Mouse (Mus musculus) midbrain, embryonic 16.5 days (tissue): Measurements from ENCODE around the gene Akip1. TPM values are rescaled to one million over a fixed set of nuclear protein-coding genes. Genes with fewer than 3 reads are reported as not detected.

Source experiments
- ATAC-seq: fragments of 200-750 bp; cut with Nextera tagmentation; 2 replicates; pipeline ENCODE4 v1.8.0; 2017; ENCODE audit warnings: moderate TSS enrichment
- H3K27ac ChIP-seq: fragments of 300-500 bp; sonication (generic); 2 replicates; pipeline ENCODE4 v1.5.1; 2014; ENCODE audit warnings: mild to moderate bottlenecking, low read length, mixed read lengths
- H3K27me3 ChIP-seq: fragments of 300-500 bp; sonication (generic); 2 replicates; pipeline ENCODE4 v1.6.1; 2014; ENCODE audit warnings: low read depth, low read length, mixed read lengths; ENCODE audit not compliant: control insufficient read depth, insufficient read depth
- H3K36me3 ChIP-seq: fragments of 300-500 bp; sonication (generic); 2 replicates; pipeline ENCODE4 v1.6.1; 2014; ENCODE audit warnings: mild to moderate bottlenecking, low read length, moderate library complexity, mixed read lengths; ENCODE audit not compliant: control insufficient read depth, insufficient read depth
- H3K4me1 ChIP-seq: fragments of 300-500 bp; sonication (generic); 2 replicates; pipeline ENCODE4 v1.6.1; 2014; ENCODE audit warnings: mild to moderate bottlenecking, low read length, mixed read lengths; ENCODE audit not compliant: control insufficient read depth, insufficient read depth
- H3K4me2 ChIP-seq: fragments of 300-500 bp; sonication (generic); 2 replicates; pipeline ENCODE4 v1.6.1; 2014; ENCODE audit warnings: mild to moderate bottlenecking, low read length, mixed read lengths
- H3K4me3 ChIP-seq: fragments of 300-500 bp; sonication (generic); 2 replicates; pipeline ENCODE4 v1.5.1; 2014; ENCODE audit warnings: low read depth, mild to moderate bottlenecking, low read length, moderate library complexity, mixed read lengths
- H3K9ac ChIP-seq: fragments of 300-500 bp; sonication (generic); 2 replicates; pipeline ENCODE4 v1.6.1; 2014; ENCODE audit warnings: low read depth, low read length, mixed read lengths
- H3K9me3 ChIP-seq: fragments of 300-500 bp; sonication (generic); replicated peaks from 2 replicates; pipeline ENCODE4 v1.6.1; 2014; ENCODE audit warnings: mild to moderate bottlenecking, low read length, mixed read lengths; ENCODE audit not compliant: control insufficient read depth, poor library complexity, severe bottlenecking
- WGBS: fragments of 180-500 bp; shearing (Covaris S2); extraction: QIAGEN DNeasy Blood & Tissue Kit; methylation state at CpG from one replicate; pipeline ENCODE4 v1.1.7; 2014; 5-methylcytosine and 5-hydroxymethylcytosine counted together
- polyA plus RNA-seq: library from polyadenylated mRNA; unstranded; fragments of >200 nt; fragmentation: Nextera tagmentation; extraction: Ambion mirVana; gene quantifications from 2 replicates; pipeline ENCODE4 v1.2.1, GENCODE M21; 2015

Gene Akip1
- polyA plus RNA-seq, result 13.3 and 13.9 TPM in 2 replicates

GRCm38 (mm10) chr7:109703190-109704015 is at the start of gene Akip1, which contains the start of gene St5:
Gene Akip1, plus strand, starts transcription at chr7:109703690.
Gene St5, minus strand, starts transcription at chr7:109703605.
- Histone ChIP-seq H3K9me3 (no peaks in the 10 kb centered on the region), H3K27ac (peak within 1 kb of the TSS; percentile 72), H3K4me2 (peak within 1 kb of the TSS; percentile 82), H3K9ac (peak within 1 kb of the TSS; percentile 80), H3K4me3 (peak within 1 kb of the TSS; percentile 75), H3K4me1 (0 out of 2 replicates have a peak, but pooled peaks cover 2% of the 10 kb centered on the region), H3K36me3 (no peaks in the 10 kb centered on the region), H3K27me3 (no peaks in the 10 kb centered on the region)
- ATAC-seq, result peak; percentile 97
- under 1% methylated on average over 61 of the region's 61 CpGs for WGBS

- no peaks in the 10 kb centered on the region for H3K27me3 ChIP-seq
- H3K9me3 ChIP-seq, result no peaks in the 10 kb centered on the region
- no peak overlapping the region for H3K4me2 ChIP-seq
- no peak for ATAC-seq
- no peaks in the 10 kb centered on the region for H3K36me3 ChIP-seq
- 78% methylated on average over 5 of the region's 5 CpGs for WGBS
- no peak overlapping the region for H3K27ac ChIP-seq
- no peak overlapping the region for H3K9ac ChIP-seq
- no peaks in the 10 kb centered on the region for H3K4me1 ChIP-seq
- H3K4me3 ChIP-seq, result no peak overlapping the region
Measured at GRCm38 (mm10) chr7:109654871-109655270, 48.6 kb upstream of the Akip1 start.

- 66% methylated on average over 6 of the region's 6 CpGs for WGBS
- Histone ChIP-seq H3K4me3 (no peak overlapping the region), H3K9me3 (no peaks in the 10 kb centered on the region), H3K4me1 (no peaks in the 10 kb centered on the region), H3K4me2 (no peak overlapping the region), H3K27ac (no peak overlapping the region), H3K27me3 (no peaks in the 10 kb centered on the region), H3K9ac (no peak overlapping the region), H3K36me3 (no peaks in the 10 kb centered on the region)
- ATAC-seq, result no peak
Measured at GRCm38 (mm10) chr7:109657884-109658283, 45.6 kb upstream of the Akip1 start.

- no peaks in the 10 kb centered on the region for H3K27me3 ChIP-seq
- 89% methylated on average over 2 of the region's 2 CpGs for WGBS
- no peak for ATAC-seq
- H3K4me3 ChIP-seq, result no peak overlapping the region
- no peak overlapping the region for H3K9ac ChIP-seq
- no peak overlapping the region for H3K4me2 ChIP-seq
- H3K4me1 ChIP-seq, result no peaks in the 10 kb centered on the region
- H3K9me3 ChIP-seq, result no peaks in the 10 kb centered on the region
- H3K27ac ChIP-seq, result no peak overlapping the region
- H3K36me3 ChIP-seq, result no peaks in the 10 kb centered on the region
Measured at GRCm38 (mm10) chr7:109659278-109659677, 44.2 kb upstream of the Akip1 start.

GRCm38 (mm10) chr7:109662626-109663025 is 40.9 kb upstream of the Akip1 start:
- Histone ChIP-seq H3K9me3 (no peaks in the 10 kb centered on the region), H3K9ac (no peak overlapping the region), H3K27me3 (no peaks in the 10 kb centered on the region), H3K4me1 (no peaks in the 10 kb centered on the region), H3K36me3 (no peaks in the 10 kb centered on the region), H3K4me3 (no peak overlapping the region), H3K4me2 (no peak overlapping the region), H3K27ac (no peak overlapping the region)
- no peak for ATAC-seq
- 72% methylated on average over 4 of the region's 4 CpGs for WGBS

- 71% methylated on average over 5 of the region's 5 CpGs for whole genome bisulfite sequencing
- Histone ChIP-seq H3K4me1 (no peaks in the 10 kb centered on the region; the same call in 1 of the 2 replicates), H3K27ac (no peak overlapping the region), H3K27me3 (no peaks in the 10 kb centered on the region; the same call in 1 of the 2 replicates), H3K4me2 (no peak overlapping the region), H3K36me3 (no peaks in the 10 kb centered on the region), H3K9me3 (no peaks in the 10 kb centered on the region), H3K4me3 (no peak overlapping the region), H3K9ac (no peak overlapping the region)
- no peak for ATAC-seq
Measured at GRCm38 (mm10) chr7:109666664-109667063, 36.8 kb upstream of the Akip1 start.

GRCm38 (mm10) chr7:109669426-109670170 is 33.9 kb upstream of the Akip1 start:
- H3K4me3 ChIP-seq, result no peak overlapping the region
- no peaks in the 10 kb centered on the region; the same call in 1 of the 2 replicates for H3K27me3 ChIP-seq
- no peaks in the 10 kb centered on the region for H3K9me3 ChIP-seq
- no peak for ATAC-seq
- peaks cover 3% of the 10 kb centered on the region; the same call in 1 of the 2 replicates for H3K4me1 ChIP-seq
- no peaks in the 10 kb centered on the region for H3K36me3 ChIP-seq
- no peak overlapping the region for H3K9ac ChIP-seq
- no peak overlapping the region for H3K27ac ChIP-seq
- 90% methylated on average over 5 of the region's 5 CpGs for WGBS
- no peak overlapping the region for H3K4me2 ChIP-seq

- Histone ChIP-seq H3K4me1 (peaks cover 3% of the 10 kb centered on the region; the same call in 1 of the 2 replicates), H3K36me3 (no peaks in the 10 kb centered on the region), H3K9me3 (no peaks in the 10 kb centered on the region), H3K9ac (peak overlapping the region; percentile 69), H3K27me3 (no peaks in the 10 kb centered on the region; the same call in 1 of the 2 replicates), H3K4me3 (peak overlapping the region; percentile 52), H3K27ac (peak overlapping the region; percentile 65), H3K4me2 (peak overlapping the region; percentile 88)
- peak; percentile 94 for ATAC-seq
- under 1% methylated on average over 34 of the region's 44 CpGs for whole genome bisulfite sequencing
Measured at GRCm38 (mm10) chr7:109671581-109672471, 31.7 kb upstream of the Akip1 start.
